ENCODE assay signal across 10 mouse cellular contexts in the genomic region with DNA sequence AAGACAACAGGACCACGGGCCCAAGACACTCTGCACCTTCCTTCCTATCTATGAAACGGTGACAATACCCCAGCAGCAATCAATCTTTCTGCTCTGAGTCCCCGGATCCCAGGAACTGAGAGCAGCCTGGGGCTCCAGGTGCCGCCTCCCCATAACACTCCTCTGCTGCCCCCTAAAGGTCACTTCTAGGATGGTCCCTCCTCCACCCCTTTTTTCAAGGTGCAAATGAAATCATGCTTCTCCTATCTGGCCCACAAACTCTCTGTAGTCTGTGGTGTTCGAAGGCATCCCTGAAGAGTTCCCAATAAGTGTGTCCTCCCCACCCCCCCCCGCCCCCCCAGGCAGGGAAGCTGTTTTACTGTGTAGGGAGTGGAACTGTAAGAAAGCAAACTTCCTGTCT.
DNase-seq lines count a peak whose midpoint lies in the region; ATAC-seq and TF ChIP-seq lines count a peak whose summit lies in the region.
"Had no signal": no experiment of that assay in that cellular context is flagged by ENCODE, and none has a peak within 500 bp of the region (broad histone marks: within the 10 kb centered on the region; RNA-seq: fewer than 3 reads in every experiment).

No protein-coding gene starts in this region.

- WGBS in kidney, embryonic 15.5 days: 5% methylated on average over 6 of the region's 6 CpGs
- WGBS in liver, embryonic 13.5 days (ENCODE audit: insufficient replicate concordance): 5% methylated on average over 6 of the region's 6 CpGs
- 1% methylated on average over 6 of the region's 6 CpGs for WGBS in neural tube, embryonic 13.5 days

- no peak overlapping the region for H3K27ac ChIP-seq in testis, adult 2 months (ENCODE audit: control insufficient read depth, insufficient read depth, low read depth, low read length)
- H3K27ac ChIP-seq in kidney, embryonic 15.5 days: no peak overlapping the region
- H3K27ac ChIP-seq in liver, embryonic 13.5 days: no peak overlapping the region
- H3K27ac ChIP-seq in neural tube, embryonic 13.5 days (replicated peaks): no peak overlapping the region
- H3K27ac ChIP-seq: embryonic facial prominence, embryonic 12.5 days had no signal

- no peaks in the 10 kb centered on the region for H3K9me3 ChIP-seq in kidney, embryonic 15.5 days (replicated peaks)
- H3K9me3 ChIP-seq in liver, embryonic 13.5 days (replicated peaks): no peaks in the 10 kb centered on the region
- H3K9me3 ChIP-seq in neural tube, embryonic 13.5 days: no peaks in the 10 kb centered on the region
- H3K9me3 ChIP-seq: embryonic facial prominence, embryonic 12.5 days; megakaryocyte, embryonic 14.5 days had no signal

- no peak for TF ChIP-seq POLR2A in testis, adult 2 months (IDR thresholded peaks at IDR 0.05; ENCODE audit: control insufficient read depth, low read depth, low read length)

- no peaks in the 10 kb centered on the region; the same call in 1 of the 2 replicates for H3K4me1 ChIP-seq in testis, adult 2 months (ENCODE audit: control insufficient read depth, insufficient read depth, low read length)
- H3K4me1 ChIP-seq in kidney, embryonic 15.5 days: peaks cover 6% of the 10 kb centered on the region; the same call in 1 of the 2 replicates
- no peaks in the 10 kb centered on the region for H3K4me1 ChIP-seq in liver, embryonic 13.5 days (replicated peaks)
- no peaks in the 10 kb centered on the region for H3K4me1 ChIP-seq in neural tube, embryonic 13.5 days (replicated peaks)
- H3K4me1 ChIP-seq: embryonic facial prominence, embryonic 12.5 days; megakaryocyte, embryonic 14.5 days had no signal

- H3K36me3 ChIP-seq in testis, adult 2 months (ENCODE audit: control insufficient read depth, insufficient read depth, low read length): no peaks in the 10 kb centered on the region
- H3K36me3 ChIP-seq in kidney, embryonic 15.5 days: no peaks in the 10 kb centered on the region
- H3K36me3 ChIP-seq in liver, embryonic 13.5 days: no peaks in the 10 kb centered on the region
- H3K36me3 ChIP-seq in neural tube, embryonic 13.5 days: no peaks in the 10 kb centered on the region
- H3K36me3 ChIP-seq: embryonic facial prominence, embryonic 12.5 days had no signal

- no peaks in the 10 kb centered on the region for H3K27me3 ChIP-seq in testis, adult 2 months (ENCODE audit: control insufficient read depth, insufficient read depth, low read length)
- H3K27me3 ChIP-seq in kidney, embryonic 15.5 days: no peaks in the 10 kb centered on the region
- no peaks in the 10 kb centered on the region for H3K27me3 ChIP-seq in liver, embryonic 13.5 days
- H3K27me3 ChIP-seq in neural tube, embryonic 13.5 days: no peaks in the 10 kb centered on the region
- H3K27me3 ChIP-seq: embryonic facial prominence, embryonic 12.5 days had no signal

- no peak overlapping the region for H3K4me2 ChIP-seq in kidney, embryonic 15.5 days
- H3K4me2 ChIP-seq in liver, embryonic 13.5 days: no peak overlapping the region
- H3K4me2 ChIP-seq in neural tube, embryonic 13.5 days: no peak overlapping the region
- H3K4me2 ChIP-seq: embryonic facial prominence, embryonic 12.5 days had no signal

- ATAC-seq in kidney, embryonic 15.5 days (replicated peaks; ENCODE audit: low FRiP score): 0 out of 2 replicates have a peak, but pooled peaks have one; percentile 28
- ATAC-seq in liver, embryonic 13.5 days (ENCODE audit: low read depth): no peak
- peak; percentile 54 for ATAC-seq in neural tube, embryonic 13.5 days (ENCODE audit: low read depth)

- DNase-seq in testis, postnatal 14 days (ENCODE audit: low spot score): no peak
- DNase-seq in cerebellum, adult 9-10 months: peak; percentile 83
- peak; percentile 63 for DNase-seq in forelimb bud, embryonic 11.5 days (ENCODE audit: low read depth, low spot score)
- DNase-seq in liver, embryonic 13.5 days: peak; percentile 27
- peak; percentile 49 to 51 for DNase-seq in thymus, postnatal 36 days

- H3K4me3 ChIP-seq in testis, adult 2 months (ENCODE audit: control insufficient read depth, low read depth, low read length): no peak overlapping the region
- no peak overlapping the region for H3K4me3 ChIP-seq in kidney, embryonic 15.5 days (replicated peaks)
- no peak overlapping the region for H3K4me3 ChIP-seq in liver, embryonic 13.5 days (replicated peaks)
- H3K4me3 ChIP-seq in neural tube, embryonic 13.5 days: no peak overlapping the region
- H3K4me3 ChIP-seq: embryonic facial prominence, embryonic 12.5 days; megakaryocyte, embryonic 14.5 days had no signal

- peak; percentile 59; the same call in 1 of the 2 replicates for TF ChIP-seq CTCF in testis, adult 2 months (IDR thresholded peaks at IDR 0.05; ENCODE audit: control insufficient read depth, insufficient read depth, insufficient replicate concordance, low read depth, low read length)

- no peak overlapping the region for H3K9ac ChIP-seq in kidney, embryonic 15.5 days
- H3K9ac ChIP-seq in liver, embryonic 13.5 days: no peak overlapping the region
- no peak overlapping the region for H3K9ac ChIP-seq in neural tube, embryonic 13.5 days
- H3K9ac ChIP-seq: embryonic facial prominence, embryonic 12.5 days had no signal
